Mouse (Mus musculus): ENCODE measurements around the gene Nek7.

The Nek7 gene

DNA sequence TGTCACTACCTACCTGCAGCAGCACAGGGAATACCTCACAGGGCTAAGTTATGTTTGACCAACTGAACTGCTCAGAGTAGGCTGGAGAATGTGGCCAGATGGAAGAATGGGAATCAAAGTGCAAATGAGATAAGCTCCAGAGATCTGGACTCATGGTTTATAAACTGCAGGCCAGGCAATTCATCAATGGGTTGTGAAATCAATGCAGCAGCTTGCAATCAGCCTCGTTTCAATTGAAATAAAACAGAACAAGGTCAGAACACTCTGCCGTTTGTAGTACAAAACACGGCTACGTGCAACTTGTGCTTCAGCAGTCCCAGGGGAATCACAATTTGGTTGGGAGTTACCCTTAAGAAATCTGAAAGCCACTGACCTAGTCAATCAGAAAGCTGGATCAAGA is 109.4 kb downstream of the Nek7 start:
- DNase-seq (ENCODE audit: low spot score in 2 of 2), result no peak

DNA sequence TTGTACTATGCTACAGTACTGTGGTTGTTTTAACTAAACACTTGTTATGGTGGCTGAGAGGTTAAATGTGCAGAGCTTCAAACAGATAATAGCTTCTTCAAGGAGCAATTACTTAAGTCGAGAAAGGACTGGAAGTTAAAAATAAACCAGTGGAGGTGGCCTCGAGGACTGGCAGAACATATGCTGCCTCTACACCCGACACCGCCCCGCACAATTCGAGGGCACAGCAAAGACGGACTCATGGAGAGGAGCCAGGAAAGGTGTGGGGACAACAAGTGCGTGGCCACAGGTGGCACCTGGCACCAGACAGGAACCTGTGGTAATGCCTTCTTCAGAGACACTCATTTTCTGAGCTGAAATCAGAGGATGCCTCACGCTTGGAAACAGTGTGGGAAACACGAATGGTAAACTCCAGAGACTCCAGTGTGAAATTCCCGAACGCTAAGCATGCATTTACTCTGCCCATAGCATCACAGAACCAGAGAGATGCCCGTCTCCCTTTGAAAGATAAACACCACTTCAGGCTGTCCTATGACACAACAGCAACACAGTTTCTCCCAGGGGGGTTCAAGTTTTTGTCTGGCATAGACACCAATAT is 112.4 kb downstream of the Nek7 start:
- DNase-seq (ENCODE audit: low spot score in 2 of 2), result no peak

DNA sequence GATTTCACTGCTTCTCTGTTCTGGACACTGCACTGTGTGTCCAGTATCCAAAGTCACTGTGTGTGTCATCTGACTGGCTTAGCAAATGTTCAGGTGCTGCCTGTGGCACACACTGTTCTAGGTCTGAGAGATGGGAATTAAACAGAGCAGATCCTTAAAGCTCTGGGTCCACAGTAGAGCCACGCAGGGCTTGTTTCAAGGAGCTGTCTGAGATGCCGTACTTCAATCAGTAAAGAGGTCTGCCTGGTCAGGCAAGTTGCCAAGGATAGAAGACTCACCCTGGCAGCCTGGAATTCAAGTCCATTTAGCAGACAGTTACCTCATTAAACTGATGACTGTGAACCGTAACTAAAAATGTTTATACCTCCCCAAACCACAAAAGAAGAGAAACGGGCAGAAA is 112.9 kb downstream of the Nek7 start:
- no peak for DNase-seq (ENCODE audit: low spot score in 2 of 2)

DNA sequence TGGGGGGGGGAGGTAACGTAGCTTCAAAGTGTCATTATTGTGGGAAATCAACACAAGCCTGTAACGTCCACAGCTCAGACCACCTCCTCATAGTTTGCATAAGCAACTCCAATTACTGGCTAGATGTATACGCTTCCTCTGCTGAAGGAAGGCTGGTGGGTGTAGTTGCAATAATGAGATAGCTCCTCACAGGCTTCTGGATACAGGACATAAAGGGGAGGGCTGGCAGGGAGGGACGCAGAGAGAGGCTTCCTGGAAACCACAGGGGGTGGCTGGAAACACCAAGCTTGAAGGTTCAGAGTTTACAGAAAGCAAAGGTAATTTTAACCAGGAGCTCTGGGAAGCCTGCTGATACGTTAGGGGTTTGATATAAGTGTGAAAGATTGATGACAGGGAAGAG is 115.7 kb downstream of the Nek7 start:
- no peak for DNase-seq (ENCODE audit: low spot score in 2 of 2)

DNA sequence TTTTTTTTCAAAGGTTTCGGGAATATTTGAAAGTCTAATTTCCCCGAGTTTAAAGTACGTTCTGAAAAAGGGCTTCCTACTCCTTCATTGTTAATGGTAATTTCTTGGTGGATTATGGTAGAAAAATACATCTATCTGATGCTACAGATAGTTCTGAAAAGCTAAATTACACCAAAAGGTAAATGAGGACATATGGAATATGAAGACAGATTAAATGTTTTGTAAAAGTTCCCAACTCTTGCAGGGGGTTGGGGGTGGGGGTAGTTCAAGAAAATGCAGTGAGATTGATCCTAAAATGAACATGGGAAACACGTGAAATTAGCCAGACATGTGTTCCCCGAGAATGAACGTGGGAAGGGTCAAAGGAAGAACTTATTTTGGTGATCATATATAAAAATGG is 119.2 kb downstream of the Nek7 start:
- DNase-seq (ENCODE audit: low spot score in 2 of 2), result no peak

DNA sequence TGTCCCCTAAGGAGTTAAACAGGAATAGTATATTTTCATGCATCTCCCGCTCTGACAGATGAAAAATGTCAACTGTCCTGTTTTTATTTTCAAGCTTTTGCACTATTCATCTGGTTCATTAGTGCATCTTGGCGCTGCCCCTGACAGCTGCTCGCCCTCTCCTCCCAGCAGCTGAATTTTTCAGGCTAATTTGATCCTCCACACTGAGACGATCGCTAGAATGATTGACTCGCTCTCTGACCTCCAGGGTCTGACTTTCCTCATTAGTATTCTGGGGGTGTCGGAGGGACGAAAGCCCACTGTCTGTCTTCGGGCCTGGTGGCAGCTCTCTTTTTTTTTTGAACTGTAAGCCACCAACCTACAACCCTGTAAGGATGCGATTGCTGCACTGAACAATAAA is 119.8 kb downstream of the Nek7 start:
- no peak for DNase-seq (ENCODE audit: low spot score in 2 of 2)

DNA sequence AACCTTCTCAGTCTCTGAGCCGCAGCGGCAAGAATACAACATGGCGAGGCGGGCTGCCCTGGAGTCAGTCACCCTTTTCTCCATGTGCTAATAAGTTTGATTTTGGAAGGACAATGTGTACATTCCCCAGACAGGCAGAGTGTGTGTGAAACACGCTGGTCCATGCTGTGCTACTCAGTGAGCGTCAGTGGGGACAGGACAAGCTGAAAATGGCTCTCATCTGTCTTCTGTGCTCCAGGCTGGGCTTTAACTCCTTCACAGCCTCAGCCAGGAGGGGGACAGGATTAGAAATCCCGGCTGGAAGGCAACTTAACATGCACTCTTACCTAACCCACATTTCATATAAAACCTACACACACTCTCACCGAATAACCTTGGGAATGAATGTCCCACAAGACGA is 120.5 kb downstream of the Nek7 start:
- DNase-seq (ENCODE audit: low spot score in 2 of 2), result no peak

DNA sequence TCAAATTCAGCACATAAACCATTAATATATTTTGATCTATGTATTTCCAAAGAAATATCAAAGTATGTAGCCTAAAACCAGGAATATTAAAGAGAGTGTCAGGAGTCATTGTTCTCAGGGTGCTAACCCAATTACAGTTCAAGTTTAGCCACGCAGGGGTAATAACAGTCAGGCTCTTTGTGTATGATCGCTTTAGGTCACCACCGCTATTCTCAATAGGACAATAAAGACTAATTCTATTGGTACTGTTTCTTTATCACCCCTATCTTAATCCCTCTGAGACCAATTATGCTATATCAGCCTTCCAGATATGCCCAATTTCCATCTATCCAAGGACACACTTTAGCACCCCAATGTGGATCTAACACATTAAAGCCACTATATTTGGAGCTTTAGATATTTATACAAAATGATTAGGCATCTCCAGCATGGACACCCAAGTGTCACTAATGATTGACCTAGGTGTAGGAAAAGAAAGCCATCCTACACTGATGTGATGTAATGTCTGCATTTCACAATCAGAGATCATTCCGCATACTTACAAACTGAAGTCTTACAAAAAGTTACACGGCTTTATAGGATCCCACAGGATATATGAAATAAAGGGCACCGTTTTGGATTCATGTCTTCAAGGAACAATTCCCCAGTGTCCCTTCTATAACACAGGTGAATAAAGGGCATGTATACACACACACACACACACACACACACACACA is 128.4 kb downstream of the Nek7 start:
- DNase-seq (ENCODE audit: low spot score in 2 of 2), result no peak

DNA sequence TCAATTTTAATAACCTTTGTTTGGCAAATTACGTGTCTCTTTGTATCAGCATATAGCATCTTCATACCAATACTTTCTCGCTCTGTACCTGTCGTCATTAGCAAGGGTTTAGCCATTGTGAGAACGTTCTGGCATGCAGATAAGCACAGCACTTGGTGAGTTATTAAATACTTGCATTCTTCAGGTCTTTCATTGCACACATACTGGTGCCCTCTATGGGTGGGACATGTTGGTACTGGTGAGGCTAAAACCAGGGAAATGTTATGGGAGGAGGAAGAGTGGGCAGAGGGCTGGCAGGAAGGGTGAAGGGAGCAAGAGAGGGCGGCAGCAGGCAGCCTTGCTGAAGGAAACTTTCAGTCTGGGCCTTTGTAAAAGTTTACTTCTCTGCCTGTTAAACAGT is 132.4 kb downstream of the Nek7 start:
- DNase-seq (ENCODE audit: low spot score in 2 of 2), result no peak

DNA sequence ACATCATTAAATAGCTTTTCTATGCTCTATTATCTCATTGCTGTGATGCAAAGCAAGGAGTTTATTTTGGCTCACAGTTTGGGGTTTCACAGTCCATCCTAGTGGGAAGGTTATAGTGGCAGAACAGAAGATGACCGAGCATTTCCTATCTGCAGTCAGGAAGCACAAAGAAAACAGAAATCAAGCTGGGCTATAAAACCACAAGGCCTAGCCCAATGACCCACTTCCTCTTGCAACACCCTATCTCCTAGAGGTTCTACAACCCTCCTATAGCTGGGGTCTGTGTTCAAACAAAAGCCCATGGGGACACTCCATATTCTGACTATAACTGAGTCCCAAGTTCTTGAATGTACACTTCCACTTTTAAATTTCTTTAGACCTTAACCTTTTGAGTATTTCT is 139.2 kb downstream of the Nek7 start:
- DNase-seq (ENCODE audit: low spot score in 2 of 2), result no peak

DNA sequence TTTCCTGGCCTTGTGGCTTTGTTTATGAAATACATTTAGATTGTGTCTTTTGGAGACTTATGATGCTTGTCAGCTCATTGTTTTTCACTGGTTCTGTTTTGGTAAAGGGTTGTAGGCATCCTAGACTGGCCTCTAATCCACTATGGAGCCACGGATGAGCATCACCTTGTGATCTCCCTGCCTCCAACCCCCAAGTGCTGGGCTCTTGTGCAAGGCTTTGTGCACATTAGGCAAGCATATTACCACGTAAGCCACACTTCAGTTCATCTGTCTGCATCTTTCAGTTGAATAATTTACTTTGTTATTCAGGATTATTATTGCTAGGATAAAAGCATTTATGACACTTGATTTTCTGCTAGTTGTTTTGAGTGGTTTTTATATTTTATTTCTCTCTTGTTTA is 154.6 kb downstream of the Nek7 start:
- no peak for DNase-seq (ENCODE audit: low spot score in 2 of 2)

DNA sequence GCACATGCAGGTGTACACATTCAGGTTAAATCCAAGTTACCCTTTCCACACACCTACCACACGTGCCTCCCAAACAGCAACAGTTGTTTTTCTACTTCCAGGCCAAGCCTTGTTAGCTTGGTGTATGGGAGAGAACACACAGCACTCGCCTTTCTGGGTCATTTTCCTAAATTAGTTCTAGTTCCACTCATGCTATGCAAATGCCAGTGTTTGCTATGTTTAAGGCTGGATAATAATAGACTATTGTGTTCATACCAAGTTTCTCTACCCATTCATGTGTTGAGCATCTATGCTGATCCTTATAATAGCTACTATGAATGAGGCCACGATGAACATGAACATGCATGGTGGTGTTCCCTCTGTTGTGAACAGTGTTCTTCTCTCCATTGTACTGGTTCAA is 158.5 kb downstream of the Nek7 start:
- no peak for DNase-seq (ENCODE audit: low spot score in 2 of 2)

DNA sequence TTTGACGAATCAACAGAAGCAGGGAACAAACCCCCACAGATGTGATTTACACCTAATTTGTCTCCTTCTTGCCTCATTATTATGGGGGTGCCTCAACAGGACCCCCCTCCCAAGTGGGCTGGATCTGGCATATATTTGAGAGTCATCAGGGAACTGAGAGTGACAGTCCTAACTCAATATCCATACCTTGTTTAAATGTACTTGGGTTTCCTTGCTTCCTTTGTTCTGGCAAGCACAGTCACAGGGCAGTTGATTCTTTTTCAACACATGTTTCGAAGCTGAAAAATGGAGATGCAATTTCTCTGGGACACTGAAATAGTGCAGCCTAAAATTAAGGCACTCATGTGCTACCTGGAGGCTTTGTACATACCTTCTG is 170.5 kb downstream of the Nek7 start:
- no peak for DNase-seq (ENCODE audit: low spot score in 2 of 2)

DNA sequence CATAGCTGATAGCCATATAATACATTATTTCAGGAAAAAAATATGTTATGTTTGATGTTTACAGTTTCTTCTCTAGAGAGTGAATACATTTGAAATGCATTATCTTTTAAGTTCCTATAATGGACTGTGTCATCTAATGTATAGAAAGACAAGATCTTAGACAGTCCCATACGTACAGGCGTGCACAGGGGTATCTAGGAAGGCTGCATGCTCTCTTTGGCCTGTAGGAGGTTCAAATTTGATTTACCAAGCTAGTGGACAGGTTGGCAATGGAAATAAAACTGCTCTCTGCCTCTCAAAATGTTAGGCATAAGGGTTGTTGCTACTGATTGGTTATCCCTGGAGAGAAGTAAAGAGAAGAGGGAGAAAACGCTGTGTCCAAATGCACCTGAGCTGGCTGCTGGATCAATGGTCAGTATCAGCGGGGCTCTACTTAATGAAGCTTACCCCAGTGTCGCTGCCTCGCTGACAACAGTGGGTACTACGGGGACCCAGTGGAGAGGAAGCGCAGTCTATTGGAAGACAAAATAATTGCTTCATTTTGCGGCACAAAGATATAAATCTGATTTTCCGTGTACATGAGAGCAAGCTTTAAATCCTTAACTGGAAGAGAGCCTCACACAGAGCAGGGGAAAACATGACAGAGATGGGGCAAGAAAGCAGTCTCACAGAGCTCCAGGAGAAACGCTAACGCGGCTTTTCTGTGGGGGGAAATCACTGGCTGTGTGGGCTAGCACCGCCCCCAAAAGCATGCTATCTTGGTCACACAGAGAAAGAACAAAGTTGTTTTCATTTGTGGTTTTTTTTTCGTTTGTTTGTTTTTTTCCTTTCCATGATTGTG is 171.1 kb downstream of the Nek7 start:
- DNase-seq (ENCODE audit: low spot score in 2 of 2), result no peak

DNA sequence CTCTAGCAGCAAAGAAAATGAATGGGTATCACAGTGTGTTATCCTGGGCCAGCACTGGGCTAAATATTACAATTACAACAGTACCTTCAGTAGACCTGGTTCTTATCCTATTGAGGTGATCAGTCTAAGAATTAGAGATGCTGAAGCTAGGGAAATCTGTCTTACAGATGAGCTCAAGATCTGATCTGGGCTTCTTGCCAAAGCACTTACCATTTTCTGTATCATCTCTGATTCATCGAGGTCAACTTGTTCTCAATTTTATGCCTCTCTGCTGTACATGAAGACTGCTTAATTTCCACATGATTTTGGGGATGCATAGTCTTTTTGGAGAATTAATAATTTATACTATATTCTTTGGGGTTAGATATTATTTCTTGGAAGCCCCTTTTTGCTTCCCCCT is 173.1 kb downstream of the Nek7 start:
- DNase-seq (ENCODE audit: low spot score in 2 of 2), result no peak

Measured in urinary bladder, adult 18-20 months (tissue).